Mouse (Mus musculus) liver, embryonic 14.5 days (tissue): ENCODE measurements around the gene Lat. TPM values are rescaled to one million over a fixed set of nuclear protein-coding genes. Genes with fewer than 3 reads are reported as not detected.

Experiments used
- ATAC-seq: fragments of 200-750 bp; cut with Nextera tagmentation; 2 replicates; pipeline ENCODE4 v1.8.0; 2017; ENCODE audit warnings: moderate number of reproducible peaks, mild to moderate bottlenecking, moderate library complexity; ENCODE audit not compliant: insufficient read depth
- DNase-seq, 3 experiments: peaks; one replicate each; pipeline ENCODE4 v3.0.0-alpha.2; 2012 to 2013; ENCODE audit warnings: low read depth in 3 of 3, low spot score in 3 of 3
- H3K27ac ChIP-seq: fragments of 300-500 bp; sonication (generic); 2 replicates; pipeline ENCODE4 v1.5.1; 2014; ENCODE audit warnings: moderate library complexity, mild to moderate bottlenecking, control low read depth, inconsistent platforms
- H3K27me3 ChIP-seq: fragments of 300-500 bp; sonication (generic); 2 replicates; pipeline ENCODE4 v1.6.1; 2014; ENCODE audit warnings: mild to moderate bottlenecking, low read length, moderate library complexity; ENCODE audit not compliant: control insufficient read depth, insufficient read depth
- H3K36me3 ChIP-seq: fragments of 300-500 bp; sonication (generic); replicated peaks from 2 replicates; pipeline ENCODE4 v1.6.1; 2014; ENCODE audit warnings: low read depth; ENCODE audit not compliant: control insufficient read depth, insufficient read depth
- H3K4me1 ChIP-seq, 2 experiments: fragments of 200-500 bp in 1 of 2; fragments of 300-500 bp in 1 of 2; sonication (generic) in 1 of 2; replicated peaks; 2 replicates each; pipeline ENCODE4 v1.6.1; 2012 to 2014; ENCODE audit warnings: antibody characterized with exemption in 1 of 2, inconsistent platforms in 1 of 2, low read length in 1 of 2; ENCODE audit not compliant: control insufficient read depth in 2 of 2, insufficient read depth in 2 of 2
- H3K4me2 ChIP-seq: fragments of 300-500 bp; sonication (generic); 2 replicates; pipeline ENCODE4 v1.6.1; 2014; ENCODE audit warnings: low read depth, mild to moderate bottlenecking, control low read depth, moderate library complexity
- H3K4me3 ChIP-seq, 2 experiments: fragments of 200-500 bp in 1 of 2; fragments of 300-500 bp in 1 of 2; sonication (generic) in 1 of 2; 2 replicates each; pipeline ENCODE4 v1.5.1; 2012 to 2014; ENCODE audit warnings: low read depth in 2 of 2, low read length in 2 of 2, mild to moderate bottlenecking in 2 of 2, control low read depth in 1 of 2, inconsistent platforms in 1 of 2, moderate library complexity in 1 of 2; ENCODE audit not compliant: insufficient read depth in 1 of 2
- H3K9ac ChIP-seq: fragments of 300-500 bp; sonication (generic); replicated peaks from 2 replicates; pipeline ENCODE4 v1.6.1; 2014; ENCODE audit warnings: mild to moderate bottlenecking, control low read depth, moderate library complexity
- H3K9me3 ChIP-seq: fragments of 300-500 bp; sonication (generic); 2 replicates; pipeline ENCODE4 v1.6.1; 2016; ENCODE audit warnings: low read length, mixed read lengths; ENCODE audit not compliant: control insufficient read depth
- CTCF ChIP-seq: IDR thresholded peaks from 2 replicates; pipeline ENCODE4 v1.5.1; 2016; ENCODE audit warnings: antibody characterized with exemption, low read depth, control low read depth
- EP300 ChIP-seq: IDR thresholded peaks from 2 replicates; pipeline ENCODE4 v1.6.1; 2016; ENCODE audit warnings: antibody characterized with exemption, low read depth
- WGBS: fragments of 180-500 bp; shearing (Covaris S2); extraction: QIAGEN DNeasy Blood & Tissue Kit; methylation state at CpG from one replicate; pipeline ENCODE4 v1.1.7; 2014; ENCODE audit not compliant: insufficient replicate concordance; 5-methylcytosine and 5-hydroxymethylcytosine counted together
- microRNA-seq: library from miRNA; unstranded; fragments of <30 nt; microRNA quantifications from one replicate; pipeline ENCODE4, GENCODE M21; 2016
- polyA plus RNA-seq, 2 experiments: library from polyadenylated mRNA; depleted of rRNA in 1 of 2; stranded (reverse) in 1 of 2; unstranded in 1 of 2; fragments of >200 nt; fragmentation: Nextera tagmentation in 1 of 2; extraction: Ambion mirVana in 1 of 2; gene quantifications; 2 replicates each; pipeline versions ENCODE4 v1.2.1 to v1.2.3; 2012 to 2014

Lat gene
- polyA plus RNA-seq, 2 experiments: 7.3 to 7.6 TPM

- WGBS: 5% methylated on average over 3 of the region's 3 CpGs
- no peaks in the 10 kb centered on the region for H3K36me3 ChIP-seq
- no peak for TF ChIP-seq EP300
- TF ChIP-seq CTCF: no peak
- ATAC-seq (no peak), DNase-seq (no peak)
- no peaks in the 10 kb centered on the region for H3K4me1 ChIP-seq
- H3K9ac ChIP-seq: no peak overlapping the region
- no peak overlapping the region for H3K27ac ChIP-seq
- H3K4me3 ChIP-seq: no peak overlapping the region
- no peaks in the 10 kb centered on the region for H3K9me3 ChIP-seq
- no peak overlapping the region for H3K4me2 ChIP-seq
- no peaks in the 10 kb centered on the region for H3K27me3 ChIP-seq
Measured at GRCm38 (mm10) chr7:126324791-126325190, 44.6 kb downstream of the Lat start.

GRCm38 (mm10) chr7:126323729-126324128 lies 45.6 kb downstream of the Lat start:
- Histone ChIP-seq H3K9me3 (no peaks in the 10 kb centered on the region), H3K36me3 (no peaks in the 10 kb centered on the region), H3K27ac (no peak overlapping the region), H3K27me3 (no peaks in the 10 kb centered on the region), H3K4me2 (no peak overlapping the region), H3K9ac (no peak overlapping the region), H3K4me1 (no peaks in the 10 kb centered on the region), H3K4me3 (no peak overlapping the region)
- ATAC-seq (no peak), DNase-seq (peak; percentile 49 to 58 (median 49))
- TF ChIP-seq EP300: no peak
- peak; percentile 85 for TF ChIP-seq CTCF
- 6% methylated on average over 11 of the region's 11 CpGs for WGBS

- H3K4me1 ChIP-seq: no peaks in the 10 kb centered on the region
- H3K27ac ChIP-seq: no peak overlapping the region
- TF ChIP-seq CTCF (no peak), EP300 (no peak)
- no peaks in the 10 kb centered on the region for H3K9me3 ChIP-seq
- DNase-seq (no peak), ATAC-seq (no peak)
- H3K4me3 ChIP-seq: no peak overlapping the region
- H3K9ac ChIP-seq: no peak overlapping the region
- 65% methylated on average over 8 of the region's 8 CpGs for WGBS
- no peaks in the 10 kb centered on the region for H3K27me3 ChIP-seq
- H3K36me3 ChIP-seq: no peaks in the 10 kb centered on the region
- H3K4me2 ChIP-seq: no peak overlapping the region
Measured at GRCm38 (mm10) chr7:126314273-126314672, 55.1 kb downstream of the Lat start.

Small RNA genes lying within 50 kb of the gene (microRNA-seq; reads per million reads assigned to microRNA genes)
- gene Mir7058: not detected

Other genes with a start within 250 kb of the Lat start
- gene Xpo6, start 169.1 kb downstream of the Lat start, polyA plus RNA-seq (2012; rRNA removed): 47.5 and 52.3 TPM in 2 replicates
- 18.2 and 19.2 TPM in 2 replicates for gene Xpo6, start 169.1 kb downstream of the Lat start, polyA plus RNA-seq (2014; fragmentation: Nextera tagmentation; extraction: Ambion mirVana)
- gene Sbk1, start 97.0 kb downstream of the Lat start, polyA plus RNA-seq (2012; rRNA removed): 0.86 and 1.4 TPM in 2 replicates
- gene Sbk1, start 97.0 kb downstream of the Lat start, polyA plus RNA-seq (2014; fragmentation: Nextera tagmentation; extraction: Ambion mirVana): 0.87 and 0.90 TPM in 2 replicates
- 20.2 and 21.7 TPM in 2 replicates for gene Spns1, start 7.9 kb upstream of the Lat start, polyA plus RNA-seq (2012; rRNA removed)
- 11.4 and 11.6 TPM in 2 replicates for gene Spns1, start 7.9 kb upstream of the Lat start, polyA plus RNA-seq (2014; fragmentation: Nextera tagmentation; extraction: Ambion mirVana)
- gene Nfatc2ip, start 27.2 kb upstream of the Lat start, polyA plus RNA-seq (2012; rRNA removed): 6.8 and 7.1 TPM in 2 replicates
- gene Nfatc2ip, start 27.2 kb upstream of the Lat start, polyA plus RNA-seq (2014; fragmentation: Nextera tagmentation; extraction: Ambion mirVana): 3.0 and 3.1 TPM in 2 replicates
- 0.30 and 0.35 TPM in 2 replicates for gene Cd19, start 45.3 kb upstream of the Lat start, polyA plus RNA-seq (2012; rRNA removed)
- 0.34 and 0.64 TPM in 2 replicates for gene Cd19, start 45.3 kb upstream of the Lat start, polyA plus RNA-seq (2014; fragmentation: Nextera tagmentation; extraction: Ambion mirVana)
- 3.4 and 4.4 TPM in 2 replicates for gene Rabep2, start 59.2 kb upstream of the Lat start, polyA plus RNA-seq (2012; rRNA removed)
- gene Rabep2, start 59.2 kb upstream of the Lat start, polyA plus RNA-seq (2014; fragmentation: Nextera tagmentation; extraction: Ambion mirVana): 3.1 and 4.6 TPM in 2 replicates
- gene Atp2a1, start 93.5 kb upstream of the Lat start, polyA plus RNA-seq (2012; rRNA removed): 0.15 and 0.16 TPM in 2 replicates
- gene Atp2a1, start 93.5 kb upstream of the Lat start, polyA plus RNA-seq (2014; fragmentation: Nextera tagmentation; extraction: Ambion mirVana): 0.10 TPM in 1 of 2 replicates, not detected in the other
- gene Sh2b1, start 105.9 kb upstream of the Lat start, polyA plus RNA-seq (2012; rRNA removed): 12.4 and 12.9 TPM in 2 replicates
- 8.3 and 9.5 TPM in 2 replicates for gene Sh2b1, start 105.9 kb upstream of the Lat start, polyA plus RNA-seq (2014; fragmentation: Nextera tagmentation; extraction: Ambion mirVana)
- gene Tufm, start 117.8 kb upstream of the Lat start, polyA plus RNA-seq (2012; rRNA removed): 44.6 and 67.8 TPM in 2 replicates
- gene Tufm, start 117.8 kb upstream of the Lat start, polyA plus RNA-seq (2014; fragmentation: Nextera tagmentation; extraction: Ambion mirVana): 73.2 and 82.9 TPM in 2 replicates
- gene Atxn2l, start 133.9 kb upstream of the Lat start, polyA plus RNA-seq (2012; rRNA removed): 41.3 and 42.9 TPM in 2 replicates
- gene Atxn2l, start 133.9 kb upstream of the Lat start, polyA plus RNA-seq (2014; fragmentation: Nextera tagmentation; extraction: Ambion mirVana): 17.3 and 24.3 TPM in 2 replicates
- gene Eif3c, start 196.8 kb upstream of the Lat start, polyA plus RNA-seq (2012; rRNA removed): 45.7 and 58.0 TPM in 2 replicates
- 94.4 and 96.2 TPM in 2 replicates for gene Eif3c, start 196.8 kb upstream of the Lat start, polyA plus RNA-seq (2014; fragmentation: Nextera tagmentation; extraction: Ambion mirVana)
- gene Apobr, start 215.4 kb upstream of the Lat start, polyA plus RNA-seq (2012; rRNA removed): 1.2 and 1.6 TPM in 2 replicates
- 0.69 TPM in 2 replicates for gene Apobr, start 215.4 kb upstream of the Lat start, polyA plus RNA-seq (2014; fragmentation: Nextera tagmentation; extraction: Ambion mirVana)
- gene Cln3, start 216.2 kb upstream of the Lat start, polyA plus RNA-seq (2012; rRNA removed): 8.4 and 8.8 TPM in 2 replicates
- 7.2 and 9.7 TPM in 2 replicates for gene Cln3, start 216.2 kb upstream of the Lat start, polyA plus RNA-seq (2014; fragmentation: Nextera tagmentation; extraction: Ambion mirVana)
- gene Il27, start 225.4 kb upstream of the Lat start, polyA plus RNA-seq (2012; rRNA removed): 0.07 TPM in 1 of 2 replicates, not detected in the other
- not detected in 2 replicates for gene Il27, start 225.4 kb upstream of the Lat start, polyA plus RNA-seq (2014; fragmentation: Nextera tagmentation; extraction: Ambion mirVana)